Mouse (Mus musculus) ES-Bruce4 (cell line): Measurements from ENCODE around the gene Rgcc.

Source experiments
- CTCF ChIP-seq: IDR thresholded peaks from one replicate; pipeline ENCODE4 v1.8.1; 2011; ENCODE audit warnings: low read depth, low read length
- POLR2A ChIP-seq: IDR thresholded peaks from one replicate; pipeline ENCODE4 v1.8.1; 2011; ENCODE audit warnings: low read length; ENCODE audit not compliant: insufficient read depth

DNA sequence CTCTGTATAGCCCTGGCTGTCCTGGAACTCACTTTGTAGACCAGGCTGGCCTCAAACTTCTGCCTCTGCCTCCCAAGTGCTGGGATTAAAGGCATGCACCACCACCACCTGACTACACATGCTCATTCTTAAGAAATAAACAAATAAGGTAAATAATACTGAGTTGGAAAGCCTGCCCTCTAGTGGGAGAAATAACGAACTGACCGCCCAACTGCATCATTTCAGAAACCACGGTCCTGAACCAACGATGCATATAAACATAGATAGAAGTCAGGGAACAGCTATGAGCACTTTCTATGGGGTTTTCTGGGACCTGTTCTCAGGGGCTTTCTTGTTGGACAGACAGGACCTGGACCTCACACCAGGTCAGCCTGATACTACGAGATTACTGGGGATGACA is 25.6 kb upstream of the Rgcc start:
- TF ChIP-seq POLR2A (no peak), CTCF (no peak)
